Mouse (Mus musculus) layer of hippocampus, adult 9-11 months (tissue): ENCODE data around the gene Inpp4a.

Source experiments
- DNase-seq: peaks from one replicate; pipeline ENCODE4 v3.0.0; 2022

Inpp4a gene

DNA sequence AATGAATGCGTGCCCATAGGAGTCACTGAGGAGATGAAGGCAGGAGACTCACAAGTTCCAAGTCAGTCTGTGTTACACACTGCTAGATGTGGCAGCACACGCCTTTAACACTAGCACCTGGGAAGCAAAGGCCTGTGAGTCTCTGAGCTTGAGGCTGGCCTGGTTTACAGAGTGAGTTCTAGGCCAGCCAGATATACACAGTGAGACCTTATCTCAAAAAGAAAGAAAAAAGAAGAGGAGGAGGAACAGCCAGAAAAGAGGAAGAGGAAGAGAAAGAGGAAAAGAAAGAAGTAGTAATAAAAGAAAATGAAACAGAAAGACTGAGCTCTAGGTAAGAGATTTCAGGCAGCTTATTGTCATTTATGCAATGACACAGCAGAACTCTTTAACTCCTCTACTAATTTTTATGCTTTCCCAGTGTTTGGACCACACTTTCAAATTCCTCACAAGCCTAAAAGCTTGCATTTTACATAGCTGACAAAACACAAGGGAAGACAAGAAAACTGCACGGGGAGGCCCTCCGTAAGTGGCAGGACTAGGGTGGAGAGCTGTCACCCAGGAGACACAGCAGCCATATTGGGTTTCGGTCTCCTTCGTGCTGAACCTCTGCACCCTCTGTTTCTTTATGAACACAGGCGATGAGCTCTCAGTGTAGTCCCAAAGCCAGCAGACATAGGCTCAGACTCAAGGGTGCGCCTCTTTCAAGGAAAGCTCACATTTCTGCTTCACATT lies 127.6 kb downstream of the Inpp4a start:
- DNase-seq = no peak

DNA sequence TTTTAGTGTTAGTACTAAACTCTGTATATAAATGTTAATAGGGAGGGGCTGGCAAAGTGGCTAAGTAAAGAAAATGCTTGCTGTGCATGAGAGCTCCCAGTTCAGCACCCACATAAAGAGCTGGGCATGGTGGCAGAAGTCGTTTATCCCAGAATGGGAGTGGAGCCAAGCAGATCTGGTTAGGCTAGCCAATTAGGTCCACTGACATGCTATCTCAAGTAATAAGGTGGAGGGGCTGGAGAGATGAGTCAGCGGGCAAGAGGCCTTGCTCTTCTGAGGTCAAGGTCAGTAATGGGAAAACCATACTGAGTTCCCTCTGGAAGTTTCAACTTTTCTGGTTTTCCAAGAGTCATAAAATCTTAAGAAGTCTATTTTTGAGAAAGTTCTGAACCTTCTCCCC lies 129.2 kb downstream of the Inpp4a start:
- DNase-seq = no peak

DNA sequence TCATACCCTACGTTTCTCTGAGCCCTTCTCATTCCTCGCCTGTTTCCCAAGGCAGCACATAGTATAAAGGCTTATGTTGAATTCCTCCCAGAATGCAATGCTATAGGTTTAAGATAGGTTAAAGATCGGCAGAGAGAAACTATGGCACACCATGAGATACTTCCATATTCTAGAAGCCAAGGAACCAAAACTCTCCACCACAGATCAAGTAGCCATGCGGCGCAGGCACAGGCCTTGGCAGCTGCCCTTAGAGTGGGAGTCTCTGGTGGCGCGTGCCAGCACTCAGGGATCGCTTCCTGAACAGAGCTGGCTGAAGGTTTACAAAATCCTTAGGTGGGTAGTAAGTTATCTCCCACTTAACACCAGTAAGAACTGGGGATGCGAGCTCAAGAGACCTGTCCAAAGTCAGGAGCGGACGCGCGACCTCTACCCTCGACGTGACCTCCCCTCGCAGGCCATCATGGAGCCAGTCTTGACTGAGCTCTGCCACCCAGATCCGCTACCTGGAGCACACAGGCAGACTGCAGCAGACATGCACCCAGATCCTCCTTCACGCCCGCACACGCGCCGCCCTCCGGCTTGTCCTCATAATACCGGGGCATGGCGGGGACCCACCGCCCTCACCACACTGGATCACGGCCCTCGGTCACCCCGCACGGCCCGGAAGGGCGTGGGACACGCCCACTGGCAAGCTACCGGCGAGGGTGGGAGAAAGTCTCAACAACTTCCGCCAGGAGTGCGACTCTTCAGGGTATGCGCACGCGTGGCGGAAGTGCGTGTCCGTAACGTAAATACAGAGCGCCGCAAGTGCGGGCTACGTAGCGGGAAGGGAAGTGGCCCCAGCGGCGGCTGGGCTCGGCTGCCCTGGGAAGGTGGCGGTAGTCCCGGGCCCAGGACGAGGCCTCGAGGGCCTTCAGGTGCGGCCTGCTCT lies 130.0 kb downstream of the Inpp4a start, which contains the start of the genes Coa5 and Unc50:
Gene Coa5, minus strand, starts transcription at position 738 of the 931 bp plus-strand sequence.
Gene Unc50, plus strand, starts transcription at position 774 of the 931 bp plus-strand sequence.
- DNase-seq = peak; percentile 95

DNA sequence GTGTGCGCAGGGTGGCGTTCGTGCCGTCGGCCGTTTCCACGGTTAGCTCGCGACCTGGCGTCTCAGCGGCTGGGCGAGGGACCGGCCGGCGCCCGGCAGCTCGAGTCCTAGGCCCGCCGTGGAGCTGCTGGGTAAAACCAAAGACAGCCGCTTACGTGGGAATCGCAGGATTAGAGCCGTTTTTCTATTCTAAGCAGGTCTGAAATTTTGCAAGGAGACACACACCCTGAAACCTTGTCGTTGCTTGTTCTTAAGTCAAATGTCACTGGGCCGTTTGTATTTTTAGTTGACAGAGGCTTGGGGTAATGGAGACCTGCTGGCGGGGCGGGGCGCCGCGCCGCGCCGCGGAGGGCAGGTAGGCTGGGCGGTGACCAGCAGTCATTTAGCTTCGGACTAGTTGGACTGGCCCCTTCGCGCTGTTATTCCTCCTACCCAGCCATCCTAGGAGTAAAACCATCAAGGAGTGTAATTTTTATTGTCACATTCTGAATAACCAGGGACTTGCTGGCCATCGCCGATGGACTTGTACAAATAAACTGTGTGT lies 130.7 kb downstream of the Inpp4a start:
- no peak for DNase-seq

DNA sequence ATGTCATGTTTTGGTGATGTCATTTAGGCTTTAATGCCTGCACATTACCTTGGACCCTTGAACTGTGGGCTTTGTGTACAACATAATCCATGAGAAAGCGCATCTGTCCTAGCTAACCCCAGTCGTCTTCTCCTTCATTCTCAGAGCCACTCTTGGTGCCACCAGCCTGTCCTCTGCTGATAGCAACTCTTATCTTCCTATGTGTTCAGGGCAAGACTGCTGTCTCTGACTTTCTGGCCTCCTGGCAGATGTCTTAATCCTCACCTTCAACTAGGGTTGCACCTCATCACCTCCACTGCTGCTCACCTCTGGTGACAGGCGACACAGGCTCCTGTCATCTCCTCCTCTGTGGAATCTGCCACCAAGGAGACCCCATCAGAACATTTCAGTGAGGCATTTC lies 136.8 kb downstream of the Inpp4a start:
- DNase-seq = no peak

DNA sequence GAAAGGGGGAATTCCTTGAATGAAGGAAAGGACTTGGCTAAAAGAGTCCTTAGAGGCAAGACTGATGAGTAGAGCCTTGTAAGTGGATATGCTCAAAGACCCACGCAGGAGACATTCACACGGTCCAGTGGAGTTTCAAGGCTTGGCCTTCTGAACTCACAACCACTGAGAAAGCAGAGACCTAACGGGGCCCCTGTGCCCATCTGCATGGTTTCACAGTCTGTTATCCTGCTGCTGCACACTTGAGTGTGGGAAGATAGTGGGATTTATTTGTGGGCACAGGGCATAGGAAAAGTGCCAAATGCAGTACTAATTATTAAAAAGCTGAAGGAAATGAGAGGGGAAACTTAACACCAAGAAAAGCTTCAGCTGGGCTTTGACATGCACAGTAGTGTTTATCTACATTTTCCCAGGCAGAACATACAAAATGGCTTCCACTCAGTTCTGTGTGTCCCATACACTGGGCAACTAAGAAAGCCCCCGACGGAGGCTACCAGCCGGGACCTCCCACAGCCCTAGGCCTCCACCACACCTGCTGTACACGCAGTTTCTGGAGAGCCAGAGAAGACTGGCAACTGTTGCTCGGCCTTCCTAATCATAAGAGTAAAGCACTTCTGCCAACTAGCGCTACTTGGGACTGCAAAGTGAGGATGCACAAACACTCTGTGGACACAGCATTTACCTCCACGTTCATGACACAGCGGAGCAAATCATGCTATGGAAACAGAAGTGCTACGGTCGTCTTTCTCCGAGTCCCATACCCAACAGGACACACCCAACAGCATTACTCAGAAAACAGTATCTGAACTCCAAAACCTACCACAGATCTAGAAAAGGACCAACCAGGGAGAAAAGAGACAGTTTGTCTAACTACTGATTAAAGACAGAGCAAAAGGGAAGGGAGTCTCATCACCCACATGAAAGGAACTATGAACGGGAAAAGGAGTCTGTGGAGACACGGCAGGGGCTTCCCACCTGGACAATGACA lies 143.5 kb downstream of the Inpp4a start:
- no peak for DNase-seq

DNA sequence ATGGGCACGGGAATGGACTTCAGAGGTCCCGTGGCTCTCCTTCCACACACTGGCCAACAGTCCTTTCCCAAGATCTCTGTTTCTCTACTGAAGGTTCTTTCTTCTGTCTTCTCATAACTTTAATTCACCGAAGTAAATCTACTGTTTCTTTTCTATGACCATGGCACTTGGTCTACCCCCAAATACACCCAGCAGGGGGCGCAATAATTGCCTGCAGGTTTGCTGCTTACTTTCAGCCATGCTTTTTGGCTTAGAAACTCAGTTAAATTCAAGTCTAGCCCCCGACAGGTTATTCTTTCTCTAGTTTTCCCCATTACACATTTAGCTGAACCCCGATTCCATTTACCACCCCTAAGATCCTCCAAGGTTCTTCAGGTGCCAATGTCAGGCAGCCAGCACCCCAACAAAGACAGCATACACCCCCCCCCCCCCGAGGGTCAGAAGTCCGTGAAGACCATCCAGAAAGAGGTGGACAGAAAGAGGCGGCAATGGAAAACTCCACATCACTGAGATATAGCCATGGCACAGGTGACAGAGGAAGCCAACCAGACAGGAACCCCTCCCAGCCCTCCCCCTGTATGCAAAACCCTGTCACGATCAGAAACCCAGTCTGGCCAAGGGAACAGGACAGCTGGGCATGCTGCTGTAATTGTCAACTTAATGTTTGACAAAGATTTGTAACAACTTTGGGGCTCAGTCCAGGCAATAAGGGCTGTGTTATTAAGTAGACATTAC lies 148.9 kb downstream of the Inpp4a start:
- DNase-seq = no peak

DNA sequence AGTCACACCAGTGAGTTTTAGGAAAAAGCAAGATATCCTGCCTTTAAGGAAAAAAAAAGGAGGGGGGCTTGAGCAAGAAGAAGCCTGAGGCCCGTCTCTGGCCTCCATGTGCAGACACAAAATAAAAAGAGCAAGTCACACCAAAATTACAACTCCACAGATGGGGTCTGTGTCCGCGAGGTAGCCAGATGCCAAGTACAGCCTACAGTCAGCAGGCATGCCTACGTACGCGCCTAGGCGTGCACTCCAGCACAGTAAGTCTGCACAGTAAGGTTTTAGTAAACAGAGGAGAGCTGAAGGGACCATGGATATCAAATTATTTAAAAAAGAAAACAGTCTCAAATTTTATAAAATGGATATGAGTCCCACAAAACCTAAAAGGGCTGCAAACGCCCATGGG lies 151.6 kb downstream of the Inpp4a start:
- DNase-seq = peak; percentile 48

DNA sequence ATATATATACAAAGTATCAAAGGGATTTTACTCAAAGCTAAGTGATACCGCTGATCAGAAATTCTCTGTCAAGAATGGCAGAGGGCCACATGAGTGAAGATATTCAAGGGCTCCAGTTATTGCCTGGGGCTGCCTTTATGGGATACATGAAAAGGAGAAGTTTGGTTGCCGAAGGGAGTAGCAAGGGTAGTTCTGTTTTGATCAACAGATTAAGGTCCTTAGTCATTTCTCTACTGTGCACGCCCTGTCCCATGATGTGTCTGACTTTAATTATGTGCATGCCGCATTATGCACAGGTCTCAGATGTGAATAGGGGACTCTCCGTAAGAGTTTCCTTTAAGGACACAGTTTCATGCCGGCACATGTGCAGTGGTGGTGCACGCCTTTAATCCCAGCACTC lies 157.9 kb downstream of the Inpp4a start:
- DNase-seq = no peak
